Mouse (Mus musculus) liver, adult 2 months (tissue): ENCODE results near the gene Pard3. TPM values are rescaled to one million over a fixed set of nuclear protein-coding genes. Genes with fewer than 3 reads are reported as not detected.
A peak's percentile ranks its signal among the peaks of the same experiment; 100 is the strongest.

Source experiments
- DNase-seq: peaks from one replicate; pipeline ENCODE4 v3.0.0-alpha.2; 2011; ENCODE audit warnings: low read depth, low spot score; ENCODE audit errors: extremely low read depth
- H3K27ac ChIP-seq: fragments of 200-500 bp; replicated peaks from 2 replicates; pipeline ENCODE4 v1.5.1; 2012; ENCODE audit warnings: low read depth, mild to moderate bottlenecking, control low read depth, inconsistent platforms, low read length; ENCODE audit not compliant: insufficient read depth
- H3K27me3 ChIP-seq: fragments of 200-500 bp; 2 replicates; pipeline ENCODE4 v1.6.1; 2012; ENCODE audit warnings: mild to moderate bottlenecking, moderate library complexity, low read length, inconsistent platforms; ENCODE audit not compliant: control insufficient read depth, insufficient read depth
- H3K36me3 ChIP-seq: fragments of 200-500 bp; 2 replicates; pipeline ENCODE4 v1.6.1; 2012; ENCODE audit warnings: low read length, inconsistent platforms; ENCODE audit not compliant: control insufficient read depth, insufficient read depth
- H3K4me1 ChIP-seq: fragments of 200-500 bp; 2 replicates; pipeline ENCODE4 v1.6.1; 2011; ENCODE audit warnings: low read length; ENCODE audit not compliant: control insufficient read depth, insufficient read depth
- H3K4me3 ChIP-seq: fragments of 200-500 bp; 2 replicates; pipeline ENCODE4 v1.5.1; 2011; ENCODE audit warnings: low read depth, mild to moderate bottlenecking, control low read depth, low read length, moderate library complexity; ENCODE audit not compliant: insufficient read depth
- H3K79me2 ChIP-seq: fragments of 200-500 bp; 2 replicates; pipeline ENCODE4 v1.6.1; 2012; ENCODE audit warnings: inconsistent platforms, mild to moderate bottlenecking, low read length, moderate library complexity; ENCODE audit not compliant: control insufficient read depth, insufficient read depth
- H3K9ac ChIP-seq: fragments of 200-500 bp; 2 replicates; pipeline ENCODE4 v1.6.1; 2012; ENCODE audit warnings: low read depth, mild to moderate bottlenecking, control low read depth, inconsistent platforms, low read length
- CTCF ChIP-seq: fragments of 200-500 bp; IDR thresholded peaks from 2 replicates; pipeline ENCODE4 v1.5.1; 2011; ENCODE audit warnings: low read depth, low read length, control low read depth
- POLR2A ChIP-seq: fragments of 200-500 bp; IDR thresholded peaks from 2 replicates; pipeline ENCODE4 v1.6.1; 2011; ENCODE audit warnings: low read length, control low read depth; ENCODE audit not compliant: insufficient read depth; ENCODE audit errors: extremely low read depth
- WGBS: fragments of 180-500 bp; shearing (Covaris S2); methylation state at CpG from one replicate; pipeline ENCODE4 v1.1.7; 2018; 5-methylcytosine and 5-hydroxymethylcytosine counted together
- polyA plus RNA-seq: library from polyadenylated mRNA; depleted of rRNA; stranded (reverse); fragments of >200 nt; gene quantifications from 2 replicates; pipeline ENCODE4 v1.2.3, GENCODE M21; 2012
- total RNA-seq: library from RNA; depleted of rRNA; stranded (reverse); fragments of >200 nt; gene quantifications from 2 replicates; pipeline ENCODE4 v1.2.3, GENCODE M21; 2014

Pard3 gene
- total and polyA plus RNA-seq, 2 experiments, result 47.4 to 61.4 TPM

DNA sequence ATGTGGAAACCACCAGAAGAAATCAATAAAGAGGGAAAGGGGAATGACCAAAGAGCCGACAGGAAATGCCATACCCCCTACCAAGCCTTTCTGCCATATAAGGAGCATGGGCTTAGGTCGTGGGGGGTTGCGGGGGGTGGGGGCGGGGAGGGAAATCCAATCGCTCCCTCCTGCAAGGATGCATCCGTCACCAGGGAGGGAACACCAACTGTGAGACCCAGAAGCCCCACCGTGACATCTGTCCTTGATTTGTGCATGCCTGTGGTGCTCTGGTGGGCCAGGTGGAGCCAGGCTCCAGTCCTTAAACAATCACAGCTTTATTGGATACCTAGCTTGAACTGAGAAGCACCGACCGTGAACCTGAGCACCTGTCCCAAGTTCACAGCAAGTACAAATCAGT, 24.7 kb downstream of the Pard3 start:
- no peak for TF ChIP-seq CTCF
- no peak for TF ChIP-seq POLR2A
- DNase-seq, result no peak
- H3K79me2 ChIP-seq, result peaks cover 57% of the 10 kb centered on the region
- H3K4me1 ChIP-seq, result peaks cover 49% of the 10 kb centered on the region
- H3K4me3 ChIP-seq, result no peak overlapping the region
- no peaks in the 10 kb centered on the region for H3K27me3 ChIP-seq
- peak overlapping the region; percentile 8; the same call in 1 of the 2 replicates for H3K27ac ChIP-seq
- 12% methylated on average over 9 of the region's 9 CpGs for WGBS
- no peaks in the 10 kb centered on the region for H3K36me3 ChIP-seq
- H3K9ac ChIP-seq, result no peak overlapping the region

DNA sequence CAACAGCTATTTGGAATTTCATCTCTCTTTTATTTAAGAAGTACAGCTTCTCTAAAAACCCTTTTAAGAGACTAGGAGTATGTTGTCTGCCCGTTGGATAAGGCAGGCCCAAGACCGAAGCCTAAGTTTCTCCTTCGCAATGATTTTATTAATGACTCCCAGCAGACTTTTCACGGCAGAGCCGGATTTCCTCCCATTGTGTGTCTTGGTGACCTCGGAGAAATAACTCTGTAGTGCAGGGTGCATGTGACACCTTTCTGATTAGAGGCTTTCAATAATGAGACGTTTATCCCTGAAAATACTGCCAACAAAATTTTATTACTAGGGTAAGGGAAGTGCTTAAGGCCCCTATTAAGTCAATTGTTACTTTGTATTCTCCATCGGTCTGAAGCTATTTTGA, 25.3 kb downstream of the Pard3 start:
- Histone ChIP-seq H3K79me2 (peaks cover 57% of the 10 kb centered on the region), H3K9ac (no peak overlapping the region), H3K27me3 (no peaks in the 10 kb centered on the region), H3K27ac (no peak overlapping the region), H3K4me1 (peaks cover 46% of the 10 kb centered on the region), H3K4me3 (no peak overlapping the region), H3K36me3 (no peaks in the 10 kb centered on the region)
- DNase-seq, result no peak
- 48% methylated on average over 8 of the region's 8 CpGs for WGBS
- no peak for TF ChIP-seq CTCF
- no peak for TF ChIP-seq POLR2A

DNA sequence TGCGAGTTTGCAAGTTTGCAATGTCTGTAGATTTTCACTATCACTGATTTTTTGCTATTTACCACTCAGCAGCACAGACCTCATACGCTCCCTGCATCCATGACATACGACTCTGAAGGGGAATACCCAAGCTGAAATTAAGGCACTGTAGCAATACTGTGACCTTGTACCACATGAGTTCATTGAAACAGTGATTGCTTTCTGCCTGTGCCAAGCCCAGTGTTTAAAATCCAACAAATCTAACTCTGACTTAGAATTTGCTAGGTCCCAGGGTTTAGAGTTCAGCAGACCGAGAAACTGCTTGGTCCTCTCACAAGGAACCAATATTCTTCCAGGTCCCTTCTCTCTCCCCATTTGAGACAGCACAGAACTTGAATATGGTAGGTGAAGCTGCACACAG, 26.7 kb downstream of the Pard3 start:
- DNase-seq, result peak; percentile 90
- no peaks in the 10 kb centered on the region for H3K36me3 ChIP-seq
- TF ChIP-seq CTCF, result no peak
- no peak for TF ChIP-seq POLR2A
- no peak overlapping the region for H3K4me3 ChIP-seq
- peaks cover 40% of the 10 kb centered on the region for H3K4me1 ChIP-seq
- no peaks in the 10 kb centered on the region for H3K27me3 ChIP-seq
- WGBS, result 29% methylated on average over 4 of the region's 4 CpGs
- H3K79me2 ChIP-seq, result peaks cover 54% of the 10 kb centered on the region
- no peak overlapping the region for H3K9ac ChIP-seq
- H3K27ac ChIP-seq, result peak overlapping the region; percentile 2; the same call in 1 of the 2 replicates

DNA sequence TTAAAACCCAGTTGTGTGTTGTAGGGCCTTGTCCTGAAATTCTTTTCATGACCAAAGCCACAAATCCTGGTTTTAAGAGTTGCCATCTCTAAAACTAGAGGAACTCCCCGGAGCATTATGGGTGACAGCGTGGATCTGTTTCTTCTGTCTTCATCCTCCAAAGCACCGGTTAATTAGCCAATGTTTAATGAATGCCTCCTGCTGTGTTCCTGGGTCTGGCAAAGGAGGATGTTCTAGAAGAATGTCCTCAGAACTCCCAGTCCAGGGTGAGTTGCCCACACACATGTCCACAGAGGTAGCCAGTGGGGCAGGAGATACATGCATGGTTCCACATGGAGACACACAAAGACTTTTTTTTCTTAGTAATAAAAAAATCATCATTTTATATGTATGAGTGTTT, 28.2 kb downstream of the Pard3 start:
- Histone ChIP-seq H3K4me3 (no peak overlapping the region), H3K9ac (no peak overlapping the region), H3K79me2 (peaks cover 44% of the 10 kb centered on the region), H3K27ac (no peak overlapping the region), H3K27me3 (no peaks in the 10 kb centered on the region), H3K4me1 (peaks cover 36% of the 10 kb centered on the region), H3K36me3 (no peaks in the 10 kb centered on the region)
- TF ChIP-seq POLR2A (no peak), CTCF (no peak)
- no peak for DNase-seq
- WGBS, result 82% methylated on average over 3 of the region's 3 CpGs

DNA sequence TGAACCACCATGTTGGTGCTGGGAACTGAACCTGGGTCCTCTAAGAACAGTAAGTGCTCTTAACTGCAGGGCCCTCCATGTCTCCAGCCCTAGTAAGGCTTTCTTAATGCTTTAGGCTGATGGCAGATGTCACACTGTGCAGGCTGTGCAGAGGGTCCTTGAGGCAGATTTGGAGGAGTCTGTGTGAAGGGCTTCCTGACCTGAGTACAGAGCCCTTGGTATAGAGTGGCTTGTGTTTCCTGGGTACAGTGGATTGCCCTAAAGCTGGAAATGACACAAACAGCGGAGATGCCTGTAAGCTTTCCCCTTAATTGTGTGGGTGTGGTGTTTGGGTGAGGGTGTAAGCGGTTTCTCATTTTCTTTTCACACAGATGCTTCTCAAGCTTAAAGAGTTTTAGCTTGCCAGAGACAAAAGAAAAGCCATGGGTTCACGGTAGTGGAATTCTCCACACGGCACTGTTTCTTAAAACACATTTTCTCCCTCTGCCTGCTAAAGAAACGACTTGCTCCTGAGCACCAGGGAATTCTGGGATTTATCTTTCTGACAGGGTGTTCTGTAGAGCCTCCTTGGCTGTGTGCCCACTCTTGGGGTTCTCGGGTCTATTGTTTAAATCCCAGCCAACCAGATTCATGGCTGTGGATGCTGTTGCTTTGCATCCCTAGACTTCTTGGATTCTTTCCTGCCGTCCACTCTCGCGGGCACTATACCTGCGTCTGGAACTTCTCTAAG, 28.9 kb downstream of the Pard3 start:
- DNase-seq, result no peak
- Histone ChIP-seq H3K27me3 (no peaks in the 10 kb centered on the region), H3K27ac (no peak overlapping the region), H3K4me3 (no peak overlapping the region), H3K4me1 (peaks cover 33% of the 10 kb centered on the region), H3K36me3 (no peaks in the 10 kb centered on the region), H3K79me2 (peaks cover 43% of the 10 kb centered on the region; the same call in 1 of the 2 replicates), H3K9ac (no peak overlapping the region)
- TF ChIP-seq POLR2A (no peak), CTCF (no peak)
- 64% methylated on average over 10 of the region's 10 CpGs for WGBS

DNA sequence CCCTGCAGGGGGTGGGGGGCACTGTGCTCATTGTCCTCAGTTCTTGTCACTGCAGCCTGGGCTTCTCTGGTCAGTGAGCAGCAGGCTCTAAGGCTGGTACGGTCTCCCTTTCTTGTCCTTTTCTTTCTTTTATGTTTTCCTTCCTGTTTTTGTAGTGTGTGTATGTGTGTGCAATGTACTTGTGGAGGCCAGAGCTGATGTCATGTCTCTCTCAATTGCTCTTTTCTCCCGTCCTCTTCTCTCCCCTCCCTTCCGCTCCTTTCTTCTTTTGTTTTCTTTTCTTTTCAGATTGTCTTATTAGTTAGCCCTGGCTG, 29.4 kb downstream of the Pard3 start:
- DNase-seq, result no peak
- H3K79me2 ChIP-seq, result peaks cover 40% of the 10 kb centered on the region; the same call in 1 of the 2 replicates
- H3K27ac ChIP-seq, result no peak overlapping the region
- H3K9ac ChIP-seq, result no peak overlapping the region
- no peaks in the 10 kb centered on the region for H3K27me3 ChIP-seq
- H3K36me3 ChIP-seq, result no peaks in the 10 kb centered on the region
- H3K4me3 ChIP-seq, result no peak overlapping the region
- TF ChIP-seq CTCF (no peak), POLR2A (no peak)
- WGBS, result 73% methylated on average over 3 of the region's 3 CpGs
- H3K4me1 ChIP-seq, result peaks cover 28% of the 10 kb centered on the region
